9 mouse cellular contexts compared by ENCODE assay signal in genomic region chr9:41524591-41524990, GRCm38 (mm10).
DNase-seq lines count a peak whose midpoint lies in the region; ATAC-seq and TF ChIP-seq lines count a peak whose summit lies in the region.
"Had no signal": no experiment of that assay in that cellular context is flagged by ENCODE, and none has a peak within 500 bp of the region (broad histone marks: within the 10 kb centered on the region; RNA-seq: fewer than 3 reads in every experiment).

No protein-coding gene starts in this region.

- peak overlapping the region; percentile 37; the same call in 1 of the 2 replicates for H3K27ac ChIP-seq in lung, embryonic 14.5 days (ENCODE audit: low read depth)
- H3K27ac ChIP-seq in forebrain, embryonic 15.5 days (replicated peaks), result peak overlapping the region; percentile 87

- H3K4me2 ChIP-seq in lung, embryonic 14.5 days, result no peak overlapping the region
- H3K4me2 ChIP-seq in forebrain, embryonic 15.5 days (replicated peaks), result no peak overlapping the region
- H3K4me2 ChIP-seq: lung, embryonic 15.5 days had no signal

- no peak overlapping the region for H3K9ac ChIP-seq in lung, embryonic 14.5 days
- H3K9ac ChIP-seq in forebrain, embryonic 15.5 days (replicated peaks), result 0 out of 2 replicates have a peak overlapping the region, but pooled peaks have one; percentile 24
- H3K9ac ChIP-seq: lung, embryonic 15.5 days had no signal

- WGBS in lung, embryonic 14.5 days, result 32% methylated on average over 7 of the region's 7 CpGs
- WGBS in forebrain, embryonic 15.5 days, result 44% methylated on average over 7 of the region's 7 CpGs

- no peaks in the 10 kb centered on the region for H3K9me3 ChIP-seq in lung, embryonic 14.5 days (ENCODE audit: low read depth, low read length)
- H3K9me3 ChIP-seq in forebrain, embryonic 15.5 days, result no peaks in the 10 kb centered on the region
- H3K9me3 ChIP-seq: lung, embryonic 15.5 days had no signal

- no peaks in the 10 kb centered on the region for H3K27me3 ChIP-seq in lung, embryonic 14.5 days (ENCODE audit: insufficient read depth, low read length)
- no peaks in the 10 kb centered on the region for H3K27me3 ChIP-seq in forebrain, embryonic 15.5 days
- H3K27me3 ChIP-seq: lung, embryonic 15.5 days had no signal

- ATAC-seq in lung, embryonic 14.5 days (ENCODE audit: insufficient read depth), result peak; percentile 41
- peak; percentile 69 for ATAC-seq in forebrain, embryonic 15.5 days (replicated peaks)

- peaks cover 18% of the 10 kb centered on the region; the same call in 1 of the 2 replicates for H3K4me1 ChIP-seq in lung, embryonic 14.5 days (ENCODE audit: insufficient read depth)
- peaks cover 31% of the 10 kb centered on the region for H3K4me1 ChIP-seq in forebrain, embryonic 15.5 days

- DNase-seq in lung, embryonic 14.5 days, result peak; percentile 48
- no peak for DNase-seq in lung, postnatal 25 days (ENCODE audit: low spot score)
- peak; percentile 29 to 48 for DNase-seq in layer of hippocampus, postnatal 10 days (ENCODE audit: low spot score in 2 of 2)
- peak; percentile 62 for DNase-seq in right cerebral cortex, postnatal 4 days
- no peak for DNase-seq in embryo, embryonic 10 days (ENCODE audit: low spot score)
- no peak for DNase-seq in urinary bladder, postnatal 36 days (ENCODE audit: low spot score in 2 of 2)
- DNase-seq in kidney, adult 18-20 months, result no peak

- no peak overlapping the region for H3K4me3 ChIP-seq in lung, embryonic 14.5 days (ENCODE audit: low read depth, low read length)
- no peak overlapping the region for H3K4me3 ChIP-seq in forebrain, embryonic 15.5 days
- H3K4me3 ChIP-seq: lung, embryonic 15.5 days had no signal

- TF ChIP-seq CTCF in lung, embryonic 14.5 days (IDR thresholded peaks at IDR 0.05; ENCODE audit: low read depth), result no peak

- no peaks in the 10 kb centered on the region for H3K36me3 ChIP-seq in lung, embryonic 14.5 days (ENCODE audit: insufficient read depth)
- H3K36me3 ChIP-seq in forebrain, embryonic 15.5 days, result peaks cover 3% of the 10 kb centered on the region
- H3K36me3 ChIP-seq: lung, embryonic 15.5 days had no signal

Comparison
In these comparisons a context has a peak if more than half of its experiments do, and no peak if none do; other contexts are left out.
1. DNase-seq: peak in lung, embryonic 14.5 days (single experiment), layer of hippocampus, postnatal 10 days (2 of 2) and right cerebral cortex, postnatal 4 days (single experiment); none in lung, postnatal 25 days (single experiment), embryo, embryonic 10 days (single experiment), urinary bladder, postnatal 36 days (0 of 2) and kidney, adult 18-20 months (single experiment).